Mouse (Mus musculus) frontal cortex, postnatal 25 days (tissue): ENCODE data around the gene Dag1.
A peak's percentile ranks its signal among the peaks of the same experiment; 100 is the strongest.
"Not testable (repeated sequence)": the region's sequence is repeated elsewhere in the genome, so short reads cannot be mapped to it uniquely, and the experiment has no call there.

Source experiments
- DNase-seq, 2 experiments: peaks; one replicate each; pipeline ENCODE4 v3.0.0; 2022; ENCODE audit warnings: low spot score in 2 of 2

Gene Dag1

DNA sequence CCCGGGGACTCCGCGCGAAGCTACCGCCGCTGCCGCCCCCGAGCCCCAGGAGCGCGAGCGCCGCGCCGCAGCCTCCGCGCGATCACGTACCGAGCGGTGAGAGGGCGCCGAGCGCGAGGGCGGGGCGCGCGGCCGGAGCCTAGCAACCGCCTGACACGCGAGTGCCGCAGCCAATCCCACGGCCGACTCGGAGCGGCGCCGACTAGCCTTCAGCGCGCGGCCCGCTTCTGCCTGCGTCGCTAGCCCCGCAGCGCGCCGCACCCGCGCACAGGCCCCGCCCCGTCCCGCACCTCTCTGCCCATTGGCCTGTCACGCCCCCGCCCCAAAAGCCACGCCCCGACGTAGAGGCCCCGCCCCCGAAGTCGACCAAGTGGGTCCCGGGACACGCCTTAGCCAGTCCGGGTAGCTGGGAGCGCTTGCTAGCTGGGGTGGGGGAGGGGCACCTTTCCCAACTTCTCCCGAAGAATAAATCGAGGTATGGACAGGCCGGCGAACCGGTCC lies at the start of gene Dag1:
Gene Dag1 (minus strand): TSS at position 269 of the 501 bp plus-strand sequence.
- DNase-seq: peak; percentile 94 to 97

DNA sequence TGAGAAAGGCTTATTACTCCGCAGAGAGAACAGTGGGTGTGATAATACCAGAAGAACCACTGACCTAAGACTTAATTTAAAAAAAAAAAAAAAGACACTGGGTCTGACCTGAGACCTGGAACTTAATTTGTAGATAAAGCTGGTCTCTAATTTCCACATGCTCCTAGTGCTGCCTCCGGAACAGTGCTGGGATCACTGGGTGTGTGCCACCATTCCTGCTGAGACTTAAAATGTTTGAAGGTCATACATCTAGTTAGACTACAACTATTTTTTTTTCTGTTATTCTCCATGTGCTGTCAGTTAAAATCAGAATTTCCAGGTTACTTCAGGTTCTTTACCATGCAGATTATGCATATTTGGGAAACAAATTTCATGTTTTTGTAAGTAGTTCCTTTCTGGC lies 44.4 kb upstream of the Dag1 start:
- DNase-seq: no peak

DNA sequence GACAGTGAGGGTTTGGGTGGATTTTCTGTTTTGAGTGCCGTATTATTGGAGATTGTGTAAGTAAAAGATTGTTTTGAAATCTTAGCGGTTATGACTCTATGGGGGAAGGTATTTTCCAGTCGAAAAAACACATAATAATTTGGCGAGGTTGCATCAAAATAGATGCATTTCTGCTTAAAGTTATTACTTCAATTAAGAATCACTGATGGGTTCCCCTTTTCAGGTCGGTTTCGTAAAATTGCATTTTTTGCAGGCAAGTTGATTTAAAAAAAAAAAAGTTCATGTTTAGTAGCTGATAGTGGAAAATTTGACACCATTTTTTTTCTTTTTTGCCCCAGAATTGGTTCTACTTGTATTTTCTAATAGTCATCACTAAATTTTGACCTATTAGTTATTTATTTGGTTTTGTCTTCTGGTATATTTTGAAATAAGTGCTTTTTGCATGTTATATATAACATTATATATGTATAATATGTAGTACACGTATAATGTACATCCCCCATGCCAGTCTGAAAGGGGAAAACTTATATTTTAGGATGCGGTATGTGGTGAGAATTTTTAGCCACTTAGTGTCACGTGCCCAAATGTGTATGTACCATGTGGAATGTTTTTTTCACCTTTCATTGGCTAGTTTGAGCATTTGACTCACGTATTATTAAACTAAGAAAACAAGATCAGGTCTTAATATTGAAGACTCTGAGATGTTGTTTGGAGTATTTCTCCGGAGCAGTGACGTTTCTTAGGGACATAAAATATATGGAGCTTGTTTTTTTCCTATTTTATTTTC lies 43.5 kb upstream of the Dag1 start:
- no peak for DNase-seq

DNA sequence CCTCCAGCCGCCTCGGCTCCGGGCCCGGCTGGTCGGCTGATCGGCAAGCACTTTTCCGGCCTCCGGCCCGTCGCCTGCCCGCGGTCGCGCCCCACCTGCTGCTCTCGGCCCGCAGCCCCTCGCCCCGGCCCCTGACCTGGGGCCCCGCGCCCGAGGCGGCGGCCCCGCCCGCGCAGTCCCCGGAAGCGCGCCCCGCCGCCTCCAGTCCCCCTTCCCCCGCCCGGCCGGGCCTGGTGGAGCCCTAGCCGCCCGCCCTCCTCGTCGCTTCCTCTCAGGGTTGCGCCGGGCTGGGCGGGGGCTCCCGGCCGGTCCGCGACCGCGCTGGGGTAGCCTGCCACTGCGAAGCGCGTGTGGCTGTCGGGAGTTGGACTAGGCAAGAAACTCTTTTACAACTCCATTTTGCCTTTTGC lies 42.8 kb upstream of the Dag1 start:
- DNase-seq: peak in 1 of 2 experiments; percentile 26

DNA sequence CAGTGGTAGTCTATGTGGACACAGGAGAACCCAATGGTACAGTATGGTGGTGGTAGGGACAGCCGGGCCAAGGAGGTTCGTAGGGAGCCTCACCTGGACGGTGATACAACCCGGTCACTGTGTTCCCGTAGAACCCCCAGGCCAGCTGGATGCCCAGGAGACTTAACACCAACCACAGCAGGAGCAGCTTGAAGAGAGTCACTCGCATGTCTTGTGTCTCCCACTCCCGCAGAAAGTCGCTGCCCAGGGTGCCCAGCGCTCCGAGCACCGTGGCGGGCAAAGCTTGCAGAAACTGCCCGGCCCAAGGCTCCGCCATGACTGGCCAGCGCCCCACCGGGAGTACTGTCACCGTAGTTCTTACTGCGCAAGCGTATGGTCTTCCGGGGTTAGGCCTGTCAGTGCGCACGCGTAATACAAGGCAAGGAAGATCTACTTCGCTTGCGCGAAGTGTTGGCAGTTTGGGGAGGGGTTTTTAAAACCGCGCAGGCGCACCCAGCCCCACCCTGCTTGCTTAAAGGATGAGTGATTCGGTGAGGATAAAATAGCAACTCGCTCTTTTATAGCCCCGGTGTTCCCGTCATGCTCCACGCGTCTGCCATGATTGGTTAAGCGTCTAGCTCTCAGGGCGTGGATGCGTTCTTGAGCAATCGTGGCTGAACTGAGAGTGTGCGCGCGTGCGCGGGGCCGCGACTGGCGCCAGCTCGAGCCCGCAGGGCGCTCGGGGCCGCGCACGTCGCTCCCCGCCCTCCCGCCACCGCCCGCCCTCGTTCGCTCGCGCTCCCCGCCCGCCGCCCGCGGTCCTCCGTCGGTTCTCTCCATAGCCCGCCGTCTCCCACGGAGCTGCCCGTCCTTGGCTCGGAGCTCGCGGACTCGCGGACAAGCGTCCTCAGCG lies 42.1 kb upstream of the Dag1 start, which contains the start of the genes Rhoa and Tcta:
Gene Rhoa (plus strand): TSS at position 501 of the 892 bp plus-strand sequence.
Gene Tcta (minus strand): TSS at position 532 of the 892 bp plus-strand sequence.
- DNase-seq: peak; percentile 97

DNA sequence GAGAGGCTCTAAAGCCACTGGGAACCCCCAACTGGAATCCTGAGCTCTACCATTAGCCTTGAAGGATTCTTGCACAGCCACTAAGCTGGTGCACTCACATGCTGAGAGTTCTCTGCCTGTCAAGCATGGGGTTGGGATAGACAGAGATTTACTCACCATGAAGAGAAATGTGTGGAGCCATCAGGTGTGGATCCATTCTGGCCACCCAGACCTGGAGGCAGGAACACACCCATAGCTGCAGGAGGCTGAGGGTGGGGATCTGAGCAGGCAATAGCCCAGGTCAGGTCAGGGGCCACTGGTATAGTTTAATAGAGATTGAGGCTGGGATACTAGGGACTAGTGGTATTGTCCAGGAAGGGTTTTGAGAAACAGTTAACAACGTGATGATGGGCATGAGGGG lies 41.4 kb upstream of the Dag1 start:
- no peak for DNase-seq

DNA sequence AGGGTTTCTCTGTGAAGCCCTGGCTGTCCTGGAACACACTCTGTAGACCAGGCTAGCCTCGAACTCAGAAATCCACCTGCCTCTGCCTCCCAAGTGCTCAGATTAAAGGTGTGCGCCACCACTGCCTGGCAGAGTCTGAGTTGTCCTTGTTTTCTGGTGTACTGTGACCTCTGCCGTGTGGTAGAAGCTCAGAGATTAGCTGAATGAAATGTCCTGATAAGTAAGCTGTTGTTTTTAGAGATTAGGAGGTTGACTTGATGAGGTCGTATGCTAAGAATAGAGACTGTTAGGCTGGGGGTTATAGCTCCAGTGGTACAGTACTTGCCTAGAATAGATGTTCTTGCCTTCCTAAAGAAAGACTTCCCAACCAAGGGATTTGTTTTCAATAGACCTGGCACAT lies 41.0 kb upstream of the Dag1 start:
- no peak for DNase-seq

DNA sequence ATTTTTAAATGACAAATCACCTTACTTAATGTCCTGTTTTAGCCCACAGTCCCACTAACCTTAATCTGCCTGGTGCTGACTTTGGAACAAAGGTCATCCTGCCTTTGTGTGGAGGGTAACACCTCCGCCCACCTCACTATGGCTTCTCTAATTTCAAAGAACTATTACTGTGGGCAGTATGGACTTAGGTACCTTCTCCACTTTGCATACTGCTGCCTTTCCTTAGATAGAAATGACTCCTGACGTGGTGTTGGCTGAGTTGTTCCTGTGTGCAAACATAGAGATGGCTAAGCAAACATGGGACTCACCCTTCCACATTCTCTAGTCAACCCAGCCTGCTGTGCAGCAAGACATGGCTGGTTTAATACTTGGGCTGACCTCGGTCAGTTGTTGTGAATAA lies 38.1 kb upstream of the Dag1 start:
- DNase-seq: no peak

DNA sequence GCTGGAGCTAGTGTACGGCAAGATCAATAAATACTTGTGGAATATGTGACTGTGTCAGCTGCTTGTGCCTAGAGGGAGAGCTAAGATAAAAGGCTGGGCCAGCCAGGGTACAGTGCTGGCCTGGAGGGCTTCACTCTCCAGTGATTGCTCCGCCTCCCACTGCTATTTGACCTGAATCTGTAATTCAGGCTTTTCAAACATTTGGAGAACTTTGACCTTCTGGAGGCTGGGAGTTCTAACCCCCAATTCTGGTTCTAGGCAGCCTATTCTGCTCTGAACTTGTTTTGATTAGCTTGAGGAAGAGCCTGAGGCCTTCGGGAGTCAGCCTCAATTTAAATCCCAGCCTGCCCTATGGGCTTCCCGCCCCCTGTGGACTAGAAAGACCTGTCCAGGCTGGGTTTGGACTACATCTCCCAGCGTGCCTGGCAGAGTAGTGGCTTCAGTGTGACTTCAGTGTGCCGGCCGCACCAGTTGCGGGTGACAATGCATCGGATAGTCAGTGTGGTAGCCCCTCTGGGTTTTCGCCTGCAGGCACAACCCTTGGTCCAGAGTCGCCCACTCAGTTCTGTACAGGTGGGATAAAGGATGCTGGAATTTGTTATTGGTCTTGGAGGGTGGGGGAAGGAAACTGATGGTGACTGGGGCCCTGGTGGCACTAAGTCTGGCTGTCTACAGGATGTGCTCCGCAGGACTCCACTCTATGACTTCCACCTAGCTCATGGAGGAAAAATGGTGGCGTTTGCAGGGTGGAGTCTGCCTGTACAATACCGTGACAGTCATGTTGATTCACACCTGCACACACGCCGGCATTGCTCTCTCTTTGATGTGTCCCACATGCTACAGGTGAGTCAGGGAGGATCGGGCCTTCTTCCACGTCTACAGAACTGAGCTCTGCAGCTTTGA lies 32.9 kb upstream of the Dag1 start, which contains the start of gene Amt:
Gene Amt (plus strand): TSS at position 401 of the 903 bp plus-strand sequence.
- peak in 1 of 2 experiments; percentile 32 for DNase-seq

DNA sequence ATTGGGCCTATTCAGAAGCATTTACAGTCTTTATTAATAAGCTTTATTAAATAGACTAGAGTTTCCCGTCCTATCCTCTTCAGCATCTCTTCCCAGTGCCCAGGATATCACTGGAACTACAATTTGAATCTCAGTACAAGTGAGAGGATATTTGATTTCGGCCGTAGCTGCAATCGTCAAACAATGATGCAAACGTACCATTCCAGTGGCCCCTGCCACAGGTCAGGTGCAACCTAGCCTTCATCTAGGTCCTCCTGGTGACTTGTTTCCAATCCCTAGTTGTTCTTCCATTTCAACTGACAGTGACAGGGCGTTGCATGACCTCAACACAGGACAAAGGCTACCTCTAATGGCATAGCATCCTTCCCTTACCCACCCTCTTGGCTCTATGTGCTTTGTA lies 27.0 kb upstream of the Dag1 start:
- DNase-seq: no peak

DNA sequence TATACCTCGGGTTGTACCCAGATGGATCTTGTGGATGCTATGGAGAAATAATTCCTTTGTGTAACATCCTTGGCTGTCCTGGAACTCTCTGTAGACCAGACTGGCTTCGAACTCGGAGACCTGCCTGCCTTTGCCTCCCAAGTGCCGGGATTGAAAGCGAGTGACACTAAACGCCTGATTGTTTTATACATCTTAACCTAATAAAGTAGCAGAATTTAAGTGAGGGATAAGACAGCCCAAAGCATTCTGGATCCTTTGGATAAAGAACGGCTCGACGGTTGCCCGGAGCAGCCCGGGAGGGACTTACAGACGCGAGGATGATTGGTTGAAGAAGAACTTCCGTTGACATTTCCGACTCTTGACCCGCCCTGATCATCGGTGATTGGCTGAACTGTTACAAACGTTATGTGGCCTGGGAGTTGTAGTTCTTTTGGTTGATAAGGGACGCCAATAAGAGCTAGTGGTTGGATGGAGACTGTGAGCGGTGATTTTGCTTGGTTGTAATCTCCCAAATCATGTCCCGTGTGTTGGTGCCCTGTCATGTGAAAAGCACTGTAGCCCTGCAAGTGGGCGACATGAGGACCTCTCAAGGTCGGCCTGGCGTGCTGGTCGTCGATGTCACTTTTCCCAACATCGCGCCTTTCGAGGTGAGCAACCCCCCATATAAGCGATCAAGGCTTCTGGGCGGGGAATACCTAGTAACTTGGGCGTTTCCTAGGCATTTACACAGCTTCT lies 26.4 kb upstream of the Dag1 start, which contains the start of gene Nicn1:
Gene Nicn1 (plus strand): TSS at position 414 of the 735 bp plus-strand sequence.
- peak; percentile 82 to 88 for DNase-seq

DNA sequence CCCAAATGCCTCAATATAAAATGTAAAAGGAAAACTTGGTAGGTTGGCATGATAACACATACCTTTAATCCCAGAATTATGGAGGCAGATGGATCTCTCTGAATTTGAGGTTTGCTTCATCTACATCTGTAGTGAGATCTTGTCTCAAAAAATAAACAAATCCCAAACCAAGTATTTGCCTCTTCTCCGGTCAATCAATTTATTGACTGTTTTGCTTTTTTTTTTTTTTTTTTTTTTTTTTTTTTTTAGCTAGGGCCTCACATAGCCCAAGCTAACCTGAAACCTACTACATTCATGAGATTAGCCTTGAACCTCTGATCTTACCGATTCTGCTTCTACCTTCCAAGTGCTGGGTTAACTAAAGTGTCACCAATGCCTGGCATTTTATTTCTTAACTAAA lies 25.6 kb upstream of the Dag1 start:
- DNase-seq: no peak

DNA sequence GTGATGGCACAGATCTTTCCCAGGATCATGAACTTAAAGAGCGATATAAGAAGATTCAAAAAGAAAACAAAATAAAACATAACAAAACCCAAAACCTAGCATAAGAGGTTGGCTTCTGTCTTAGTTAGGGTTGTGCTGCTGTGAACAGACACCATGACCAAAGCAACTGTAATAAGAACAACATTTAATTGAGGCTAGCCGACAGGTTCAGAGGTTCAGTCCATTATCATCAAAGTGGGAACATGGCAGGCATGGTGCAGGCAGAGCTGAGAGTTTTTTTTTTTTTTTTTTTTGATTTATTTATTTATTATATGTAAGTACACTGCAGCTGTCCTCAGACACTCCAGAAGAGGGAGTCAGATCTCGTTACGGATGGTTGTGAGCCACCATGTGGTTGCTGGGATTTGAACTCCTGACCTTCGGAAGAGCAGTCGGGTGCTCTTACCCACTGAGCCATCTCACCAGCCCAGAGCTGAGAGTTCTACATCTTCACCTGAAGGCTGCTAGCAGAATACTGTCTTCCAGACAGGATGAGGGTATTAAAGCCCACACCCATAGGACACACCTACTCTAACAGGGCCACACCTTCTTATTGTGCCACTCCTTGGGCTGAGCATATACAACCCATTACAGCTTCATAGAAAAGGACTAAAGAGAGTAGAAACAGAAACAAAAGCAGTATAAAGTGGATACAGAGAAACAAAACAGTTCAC lies 23.9 kb upstream of the Dag1 start:
- not testable (repeated sequence) for DNase-seq

DNA sequence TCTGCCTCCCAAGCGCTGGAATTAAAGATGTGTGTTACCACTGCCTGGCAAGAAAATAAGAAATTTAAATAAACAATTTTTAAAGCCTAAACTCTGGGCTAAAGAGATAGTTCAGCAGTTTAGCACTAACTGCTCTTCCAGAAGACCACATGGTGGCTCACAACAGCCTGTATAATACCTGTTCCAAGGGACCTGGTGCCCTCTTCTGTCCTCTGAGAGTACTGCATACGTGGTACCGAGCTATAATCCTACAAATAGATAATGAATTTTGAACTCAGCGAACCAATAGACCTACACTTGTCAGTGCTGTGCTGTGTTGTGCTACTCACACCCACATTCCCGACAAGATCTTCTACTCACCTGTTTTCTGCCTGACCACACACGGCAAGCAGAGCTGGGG lies 20.7 kb upstream of the Dag1 start:
- DNase-seq: peak; percentile 47 to 50

DNA sequence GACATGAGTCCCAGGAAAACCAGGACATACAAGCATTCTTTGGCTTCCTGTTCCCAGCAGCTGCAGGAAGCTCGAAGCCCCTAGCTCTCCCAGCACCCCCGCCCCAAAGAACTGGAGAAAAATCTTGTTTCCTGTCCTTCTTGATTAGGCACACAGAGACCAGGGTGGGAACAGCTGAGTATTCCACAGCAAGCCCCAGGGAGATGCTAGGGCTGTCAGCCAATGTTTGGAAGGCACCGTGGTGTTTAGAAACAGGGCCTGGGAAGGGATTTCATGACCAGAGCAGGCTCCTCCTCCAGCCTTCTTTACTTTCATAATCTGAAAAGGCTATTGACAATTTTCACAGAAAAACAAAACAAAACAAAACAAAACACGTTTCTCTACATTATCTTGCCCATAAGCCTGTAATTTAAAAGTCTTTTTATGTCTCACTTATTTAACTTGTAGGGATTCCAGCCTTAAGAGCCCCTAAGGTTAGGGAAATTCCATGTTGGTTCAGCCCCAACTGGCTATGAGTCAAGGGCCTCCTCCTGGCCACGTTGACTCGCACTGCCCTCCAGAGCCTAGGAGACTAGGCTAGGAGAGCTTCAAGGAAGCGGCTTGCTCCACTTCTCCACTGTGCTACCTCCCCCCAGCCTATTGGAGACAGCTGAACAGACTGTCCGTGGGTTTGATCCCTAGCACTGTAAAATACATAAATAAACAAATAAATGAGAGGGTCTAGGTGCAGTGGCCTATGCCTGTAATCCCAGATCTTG lies 16.5 kb upstream of the Dag1 start:
- no peak for DNase-seq

DNA sequence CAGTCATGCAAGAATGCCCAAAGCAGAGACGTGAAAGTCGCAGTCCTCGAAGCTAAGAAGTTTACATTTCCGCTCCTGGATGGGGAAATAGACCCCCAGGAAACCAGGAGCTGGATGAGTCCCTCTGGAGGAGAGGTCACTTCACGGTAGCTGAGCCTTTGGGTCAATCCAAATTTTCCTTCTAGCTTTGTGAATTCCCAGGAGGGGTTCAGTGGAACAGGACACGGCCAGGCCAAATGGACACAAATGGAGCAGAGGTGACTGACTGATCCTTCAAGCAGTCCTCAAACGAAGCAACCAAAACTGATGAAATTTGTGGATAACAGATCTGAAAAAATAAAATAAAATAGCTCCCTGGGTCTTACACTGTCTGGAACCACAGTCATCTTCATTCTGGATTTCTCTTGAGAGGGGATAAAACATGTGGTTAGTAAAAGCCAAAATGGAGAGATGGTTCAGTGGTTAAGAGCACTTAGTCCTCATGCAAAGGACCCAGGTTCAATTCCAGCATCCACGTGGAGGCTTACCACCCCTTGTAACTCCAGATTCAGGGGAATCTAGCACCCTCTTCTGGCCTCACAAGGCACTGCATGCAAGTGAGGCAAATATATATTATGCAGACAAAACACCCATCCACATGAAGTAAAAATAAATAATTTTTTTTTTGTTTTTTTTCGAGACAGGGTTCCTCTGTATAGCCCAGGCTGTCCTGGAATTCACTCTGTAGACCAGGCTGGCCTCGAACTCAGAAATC lies 15.1 kb upstream of the Dag1 start:
- no peak for DNase-seq

DNA sequence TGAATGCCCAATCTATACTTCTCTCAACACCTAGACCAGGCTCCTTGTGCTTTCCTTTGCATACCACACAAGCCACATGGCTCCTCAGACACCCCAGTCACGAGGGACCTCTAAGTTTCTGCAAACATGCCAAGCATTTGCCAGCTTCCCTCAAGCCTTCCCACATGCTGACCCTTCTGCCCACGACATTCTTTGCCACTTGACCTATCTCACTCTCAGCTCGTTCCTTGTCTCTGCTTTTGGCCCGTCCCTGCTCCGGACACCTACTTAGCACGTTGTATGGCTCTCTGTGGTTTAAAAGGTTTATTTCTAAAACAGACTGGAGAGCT lies 11.5 kb upstream of the Dag1 start:
- DNase-seq: no peak
